Mouse (Mus musculus): Measurements from ENCODE around the gene Ugt1a9. TPM values are rescaled to one million over a fixed set of nuclear protein-coding genes. Genes with fewer than 3 reads are reported as not detected.

Gene Ugt1a9
- polyA plus RNA-seq, 1 experiment from 2014 or later, result not detected

- 77% methylated on average over 7 of the region's 7 CpGs for whole genome bisulfite sequencing
- Histone ChIP-seq H3K9me3 (peaks cover 96% of the 10 kb centered on the region), H3K36me3 (no peaks in the 10 kb centered on the region), H3K4me1 (no peaks in the 10 kb centered on the region), H3K27me3 (no peaks in the 10 kb centered on the region), H3K4me3 (no peak overlapping the region), H3K9ac (replicated peaks) (no peak overlapping the region), H3K4me2 (replicated peaks) (no peak overlapping the region), H3K27ac (replicated peaks) (no peak overlapping the region)
- ATAC-seq (ENCODE audit: low FRiP score, low read depth), result no peak
These were observed 179.0 kb downstream of the Ugt1a9 start for GRCm38 (mm10) chr1:88249596-88249995.

GRCm38 (mm10) chr1:88250023-88250422 is 179.4 kb downstream of the Ugt1a9 start:
- ATAC-seq (ENCODE audit: low FRiP score, low read depth), result 0 out of 2 replicates have a peak, but pooled peaks have one; percentile 3
- Histone ChIP-seq H3K27ac (replicated peaks) (no peak overlapping the region), H3K4me2 (replicated peaks) (no peak overlapping the region), H3K4me1 (no peaks in the 10 kb centered on the region), H3K27me3 (no peaks in the 10 kb centered on the region), H3K36me3 (no peaks in the 10 kb centered on the region), H3K9ac (replicated peaks) (no peak overlapping the region), H3K4me3 (no peak overlapping the region), H3K9me3 (peaks cover 96% of the 10 kb centered on the region)
- 79% methylated on average over 5 of the region's 5 CpGs for WGBS

- 74% methylated on average over 8 of the region's 8 CpGs for WGBS
- Histone ChIP-seq H3K9ac (replicated peaks) (no peak overlapping the region), H3K4me3 (no peak overlapping the region), H3K4me2 (replicated peaks) (no peak overlapping the region), H3K4me1 (no peaks in the 10 kb centered on the region), H3K27me3 (no peaks in the 10 kb centered on the region), H3K36me3 (no peaks in the 10 kb centered on the region), H3K27ac (replicated peaks) (no peak overlapping the region), H3K9me3 (peaks cover 97% of the 10 kb centered on the region)
- ATAC-seq (ENCODE audit: low FRiP score, low read depth), result no peak
These were observed 182.5 kb downstream of the Ugt1a9 start for GRCm38 (mm10) chr1:88253106-88253505.

- no peaks in the 10 kb centered on the region for H3K36me3 ChIP-seq
- H3K4me3 ChIP-seq, result no peak overlapping the region
- H3K9ac ChIP-seq (replicated peaks), result no peak overlapping the region
- 74% methylated on average over 6 of the region's 6 CpGs for WGBS
- H3K27ac ChIP-seq (replicated peaks), result no peak overlapping the region
- H3K27me3 ChIP-seq, result no peaks in the 10 kb centered on the region
- ATAC-seq (ENCODE audit: low FRiP score, low read depth), result no peak
- H3K4me2 ChIP-seq (replicated peaks), result no peak overlapping the region
- peaks cover 97% of the 10 kb centered on the region for H3K9me3 ChIP-seq
- H3K4me1 ChIP-seq, result no peaks in the 10 kb centered on the region
These were observed 182.9 kb downstream of the Ugt1a9 start for GRCm38 (mm10) chr1:88253540-88253939.

DNA sequence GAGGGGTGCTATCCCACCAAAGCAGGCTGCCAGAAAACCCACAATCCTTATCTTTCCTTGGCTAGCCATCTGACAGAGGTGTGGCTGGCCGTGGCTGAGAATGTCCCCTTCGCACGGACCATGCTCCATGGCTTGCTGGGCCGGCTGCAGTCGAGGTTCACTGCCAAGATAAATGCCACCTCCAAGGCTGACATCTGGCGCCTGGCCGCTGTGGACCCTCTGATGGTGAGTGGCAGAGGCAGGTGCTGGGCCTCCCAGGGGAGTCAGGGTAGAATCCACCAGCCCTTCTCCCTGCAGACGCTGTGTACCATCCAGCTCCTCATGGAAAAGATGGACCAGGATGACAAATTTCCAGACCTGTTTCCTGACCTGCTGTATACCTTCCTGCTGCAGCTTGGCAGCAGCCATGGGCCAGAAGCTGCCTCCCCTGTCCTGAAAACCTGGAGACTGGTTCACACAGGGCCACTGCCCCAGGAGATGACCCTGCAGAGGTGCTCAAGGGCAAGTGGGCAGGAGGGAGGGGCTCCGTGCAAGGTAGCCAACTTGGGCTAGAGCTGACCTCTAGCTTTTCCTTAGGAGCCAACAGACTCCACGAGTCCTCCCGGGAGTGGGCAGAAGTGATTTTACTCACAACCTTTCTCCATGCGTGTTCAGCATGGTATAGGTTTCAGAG is 184.3 kb downstream of the Ugt1a9 start:
- Histone ChIP-seq H3K27me3 (no peaks in the 10 kb centered on the region), H3K27ac (replicated peaks) (no peak overlapping the region), H3K4me2 (replicated peaks) (no peak overlapping the region), H3K9me3 (peaks cover 90% of the 10 kb centered on the region), H3K4me1 (no peaks in the 10 kb centered on the region), H3K9ac (replicated peaks) (no peak overlapping the region), H3K36me3 (peaks cover 6% of the 10 kb centered on the region), H3K4me3 (no peak overlapping the region)
- ATAC-seq (ENCODE audit: low FRiP score, low read depth), result no peak
- WGBS, result 88% methylated on average over 12 of the region's 12 CpGs

GRCm38 (mm10) chr1:88255466-88255857 is 184.9 kb downstream of the Ugt1a9 start:
- H3K27ac ChIP-seq (replicated peaks), result no peak overlapping the region
- no peaks in the 10 kb centered on the region for H3K27me3 ChIP-seq
- no peak overlapping the region for H3K9ac ChIP-seq (replicated peaks)
- peaks cover 10% of the 10 kb centered on the region for H3K36me3 ChIP-seq
- H3K4me2 ChIP-seq (replicated peaks), result no peak overlapping the region
- 54% methylated on average over 2 of the region's 2 CpGs for WGBS
- no peak overlapping the region for H3K4me3 ChIP-seq
- ATAC-seq (ENCODE audit: low FRiP score, low read depth), result no peak
- H3K4me1 ChIP-seq, result no peaks in the 10 kb centered on the region
- H3K9me3 ChIP-seq, result peaks cover 88% of the 10 kb centered on the region

DNA sequence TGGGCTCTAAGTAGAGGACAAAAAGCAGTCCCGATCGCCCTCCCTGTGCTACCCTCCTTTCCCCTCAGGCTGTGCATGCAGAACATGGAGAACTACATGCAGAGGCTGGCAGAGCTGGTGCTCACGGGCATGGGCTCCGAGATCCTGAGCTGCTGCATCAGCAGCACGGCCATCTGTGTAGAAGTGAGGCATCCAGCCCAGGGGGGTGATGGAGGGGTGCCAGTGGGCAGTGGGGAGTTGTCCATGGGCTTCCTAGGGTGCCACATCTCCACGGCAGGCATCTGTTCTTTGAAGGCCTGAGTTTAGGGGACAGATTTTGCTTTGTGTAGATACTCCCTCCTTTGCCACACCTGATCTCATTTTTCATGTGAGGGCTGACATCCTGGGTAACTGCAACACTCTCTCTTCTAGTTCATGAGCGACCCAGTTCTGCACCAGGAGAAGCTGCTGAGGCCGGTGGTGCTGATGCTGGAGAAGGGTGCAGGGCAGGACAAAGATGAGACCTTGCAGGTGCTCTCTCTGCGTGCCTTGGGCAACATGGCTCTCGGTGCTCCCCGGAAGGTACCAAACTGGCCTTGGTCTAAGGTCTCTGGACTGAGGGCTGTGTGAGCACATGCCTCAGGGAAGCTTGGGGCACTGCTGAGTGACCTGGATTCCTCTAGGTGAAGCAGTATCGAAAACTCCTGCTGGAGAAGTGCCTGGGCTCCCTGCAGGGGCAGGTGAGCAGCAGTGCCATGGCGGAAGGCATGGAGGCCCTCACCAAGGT is 185.6 kb downstream of the Ugt1a9 start:
- no peak overlapping the region for H3K27ac ChIP-seq (replicated peaks)
- no peak for ATAC-seq (ENCODE audit: low FRiP score, low read depth)
- H3K9me3 ChIP-seq, result peaks cover 80% of the 10 kb centered on the region
- WGBS, result 79% methylated on average over 13 of the region's 13 CpGs
- H3K4me1 ChIP-seq, result no peaks in the 10 kb centered on the region
- H3K36me3 ChIP-seq, result peaks cover 17% of the 10 kb centered on the region
- H3K4me2 ChIP-seq (replicated peaks), result no peak overlapping the region
- no peak overlapping the region for H3K9ac ChIP-seq (replicated peaks)
- H3K4me3 ChIP-seq, result no peak overlapping the region
- no peaks in the 10 kb centered on the region for H3K27me3 ChIP-seq

GRCm38 (mm10) chr1:88256886-88257663 is 186.5 kb downstream of the Ugt1a9 start:
- ATAC-seq (ENCODE audit: low FRiP score, low read depth), result no peak
- no peak overlapping the region for H3K27ac ChIP-seq (replicated peaks)
- H3K4me3 ChIP-seq, result no peak overlapping the region
- H3K27me3 ChIP-seq, result no peaks in the 10 kb centered on the region
- peaks cover 74% of the 10 kb centered on the region for H3K9me3 ChIP-seq
- no peak overlapping the region for H3K9ac ChIP-seq (replicated peaks)
- WGBS, result 80% methylated on average over 10 of the region's 10 CpGs
- H3K36me3 ChIP-seq, result peaks cover 26% of the 10 kb centered on the region
- no peak overlapping the region for H3K4me2 ChIP-seq (replicated peaks)
- H3K4me1 ChIP-seq, result no peaks in the 10 kb centered on the region

DNA sequence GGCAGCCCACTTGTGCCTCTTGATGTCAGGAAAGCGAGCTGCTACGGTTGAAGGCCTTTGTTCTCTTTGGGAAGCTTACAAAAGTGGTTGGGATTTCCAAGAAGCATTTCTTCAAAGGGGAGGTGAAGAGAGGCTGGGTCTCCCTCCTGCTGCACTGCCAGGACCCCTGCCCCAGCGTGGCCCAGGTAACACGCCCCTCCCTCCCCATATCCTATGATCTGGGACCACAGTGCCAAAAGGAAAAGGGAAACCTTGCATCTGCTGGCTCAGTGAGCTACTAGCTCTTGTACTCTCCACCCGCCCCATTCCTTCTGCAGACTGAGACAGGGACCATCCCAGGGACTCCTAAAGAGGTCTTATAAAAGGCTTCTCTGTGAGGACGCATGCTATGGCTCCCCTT is 187.1 kb downstream of the Ugt1a9 start:
- no peak overlapping the region for H3K4me3 ChIP-seq
- H3K36me3 ChIP-seq, result peaks cover 31% of the 10 kb centered on the region
- no peak overlapping the region for H3K27ac ChIP-seq (replicated peaks)
- H3K9ac ChIP-seq (replicated peaks), result no peak overlapping the region
- H3K4me1 ChIP-seq, result no peaks in the 10 kb centered on the region
- H3K4me2 ChIP-seq (replicated peaks), result no peak overlapping the region
- peaks cover 68% of the 10 kb centered on the region for H3K9me3 ChIP-seq
- no peak for ATAC-seq (ENCODE audit: low FRiP score, low read depth)
- no peaks in the 10 kb centered on the region for H3K27me3 ChIP-seq
- 82% methylated on average over 6 of the region's 6 CpGs for WGBS

DNA sequence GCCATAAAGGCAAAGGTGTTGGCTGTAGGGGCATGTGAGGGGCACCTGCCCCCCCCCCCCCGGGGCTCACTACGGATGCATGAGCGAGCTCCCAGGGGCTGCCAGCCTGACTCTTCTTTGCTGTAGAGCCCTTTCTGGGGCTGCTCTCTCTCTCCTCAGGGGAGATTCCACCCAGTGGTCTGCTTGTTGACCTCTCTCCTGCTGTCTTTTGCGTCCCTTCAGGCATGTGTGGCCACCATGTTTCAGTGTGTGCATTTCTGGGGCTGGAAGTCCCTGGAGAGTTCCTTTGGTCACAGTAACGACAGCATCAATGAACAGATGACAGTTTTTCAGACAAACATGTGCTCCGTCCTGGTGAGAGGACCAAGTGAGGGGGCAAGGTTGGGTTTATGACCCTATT is 187.8 kb downstream of the Ugt1a9 start:
- Histone ChIP-seq H3K27me3 (no peaks in the 10 kb centered on the region), H3K27ac (replicated peaks) (no peak overlapping the region), H3K4me2 (replicated peaks) (no peak overlapping the region), H3K9me3 (peaks cover 62% of the 10 kb centered on the region), H3K4me3 (no peak overlapping the region), H3K9ac (replicated peaks) (no peak overlapping the region), H3K4me1 (no peaks in the 10 kb centered on the region), H3K36me3 (peaks cover 38% of the 10 kb centered on the region)
- ATAC-seq (ENCODE audit: low FRiP score, low read depth), result 0 out of 2 replicates have a peak, but pooled peaks have one; percentile 1
- 70% methylated on average over 6 of the region's 6 CpGs for WGBS

- Histone ChIP-seq H3K4me1 (no peaks in the 10 kb centered on the region), H3K4me2 (replicated peaks) (no peak overlapping the region), H3K36me3 (peaks cover 45% of the 10 kb centered on the region), H3K9me3 (peaks cover 55% of the 10 kb centered on the region), H3K27me3 (no peaks in the 10 kb centered on the region), H3K4me3 (no peak overlapping the region), H3K9ac (replicated peaks) (no peak overlapping the region), H3K27ac (replicated peaks) (no peak overlapping the region)
- ATAC-seq (ENCODE audit: low FRiP score, low read depth), result 0 out of 2 replicates have a peak, but pooled peaks have one; percentile 3
- 80% methylated on average over 8 of the region's 8 CpGs for WGBS
These were observed 188.5 kb downstream of the Ugt1a9 start for GRCm38 (mm10) chr1:88258881-88259642.

All from midbrain, embryonic 12.5 days (tissue).